Mouse (Mus musculus) brain, adult 2 months (tissue): ENCODE measurements around the gene Mmp12.
"Not testable (repeated sequence)": the region's sequence is repeated elsewhere in the genome, so short reads cannot be mapped to it uniquely, and the experiment has no call there.

Experiments used
- DNase-seq: peaks from one replicate; pipeline ENCODE4 v3.0.0; 2011; ENCODE audit warnings: low read depth, low spot score

Mmp12 gene

GRCm38 (mm10) chr9:7344107-7344506 is at the start of gene Mmp12:
TSS of gene Mmp12 (plus strand) at chr9:7344381.
- DNase-seq = no peak

GRCm38 (mm10) chr9:7331847-7332246 is 12.3 kb upstream of the Mmp12 start:
- DNase-seq = no peak

GRCm38 (mm10) chr9:7335766-7336680 is 8.2 kb upstream of the Mmp12 start:
- no peak for DNase-seq

GRCm38 (mm10) chr9:7336740-7337483 is 7.3 kb upstream of the Mmp12 start:
- DNase-seq = peak; percentile 6

- DNase-seq = no peak
Measured at GRCm38 (mm10) chr9:7345513-7345912, 1.3 kb downstream of the Mmp12 start.

- peak; percentile 47 for DNase-seq
Measured at GRCm38 (mm10) chr9:7354535-7354934, 10.4 kb downstream of the Mmp12 start.

- no peak for DNase-seq
Measured at GRCm38 (mm10) chr9:7387947-7388346, 43.8 kb downstream of the Mmp12 start, which contains the start of gene Mmp1b. TSS of gene Mmp1b (minus strand) at chr9:7388047.

- DNase-seq = not testable (repeated sequence)
Measured at GRCm38 (mm10) chr9:7396556-7396955, 52.4 kb downstream of the Mmp12 start.
